In genomic region chr7:79786295-79786694, GRCm38 (mm10) we compare ENCODE assay signal across 8 mouse cellular contexts. TPM values are rescaled to one million over a fixed set of nuclear protein-coding genes. Genes with fewer than 3 reads are reported as not detected.
DNase-seq lines count a peak whose midpoint lies in the region; ATAC-seq and TF ChIP-seq lines count a peak whose summit lies in the region.

No protein-coding gene starts in this region.

- H3K4me1 ChIP-seq in kidney, embryonic 16.5 days (ENCODE audit: insufficient read depth, low read length), result peaks cover 2% of the 10 kb centered on the region; the same call in 1 of the 2 replicates
- H3K4me1 ChIP-seq in liver, embryonic 12.5 days, result peaks cover 4% of the 10 kb centered on the region
- H3K4me1 ChIP-seq in neural tube, embryonic 11.5 days (ENCODE audit: control insufficient read depth, insufficient read depth, low read length), result no peaks in the 10 kb centered on the region
- H3K4me1 ChIP-seq in testis, adult 2 months (ENCODE audit: control insufficient read depth, insufficient read depth, low read length), result no peaks in the 10 kb centered on the region; the same call in none of the 2 replicates

- peak; percentile 82 for ATAC-seq in kidney, embryonic 16.5 days (ENCODE audit: low FRiP score, low TSS enrichment)
- ATAC-seq in liver, embryonic 12.5 days, result 0 out of 2 replicates have a peak, but pooled peaks have one; percentile 16
- ATAC-seq in neural tube, embryonic 11.5 days (ENCODE audit: insufficient read depth, low FRiP score, low TSS enrichment), result no peak

- no peak overlapping the region for H3K4me3 ChIP-seq in kidney, embryonic 16.5 days (ENCODE audit: low read length)
- H3K4me3 ChIP-seq in liver, embryonic 12.5 days, result no peak overlapping the region
- no peak overlapping the region for H3K4me3 ChIP-seq in neural tube, embryonic 11.5 days (ENCODE audit: low read depth, low read length)
- H3K4me3 ChIP-seq in testis, adult 2 months (ENCODE audit: control insufficient read depth, low read depth, low read length), result no peak overlapping the region

- no peak for TF ChIP-seq POLR2A in testis, adult 2 months (IDR thresholded peaks at IDR 0.05; ENCODE audit: control insufficient read depth, low read depth, low read length)

- DNase-seq in A20 (ENCODE audit: low read depth, low spot score), result peak; percentile 47
- DNase-seq in adrenal gland, adult 18-20 months (ENCODE audit: low spot score in 2 of 2), result peak; percentile 70 to 74
- peak; percentile 85 for DNase-seq in embryo, embryonic 11 days
- peak; percentile 63 to 71 for DNase-seq in heart, adult 9 months (ENCODE audit: low spot score in 2 of 2)
- DNase-seq in neural tube, embryonic 11.5 days (ENCODE audit: low spot score), result peak; percentile 74

- H3K27me3 ChIP-seq in kidney, embryonic 16.5 days (ENCODE audit: insufficient read depth, low read length), result peaks cover 19% of the 10 kb centered on the region
- H3K27me3 ChIP-seq in liver, embryonic 12.5 days (replicated peaks), result peaks cover 41% of the 10 kb centered on the region
- H3K27me3 ChIP-seq in neural tube, embryonic 11.5 days (ENCODE audit: control insufficient read depth, insufficient read depth, low read length), result peaks cover 6% of the 10 kb centered on the region
- no peaks in the 10 kb centered on the region for H3K27me3 ChIP-seq in testis, adult 2 months (ENCODE audit: control insufficient read depth, insufficient read depth, low read length)

- H3K27ac ChIP-seq in kidney, embryonic 16.5 days (ENCODE audit: low read length), result no peak overlapping the region
- no peak overlapping the region for H3K27ac ChIP-seq in liver, embryonic 12.5 days
- no peak overlapping the region for H3K27ac ChIP-seq in neural tube, embryonic 11.5 days (ENCODE audit: low read depth, low read length)
- no peak overlapping the region for H3K27ac ChIP-seq in testis, adult 2 months (ENCODE audit: control insufficient read depth, insufficient read depth, low read depth, low read length)

- H3K9ac ChIP-seq in kidney, embryonic 16.5 days (replicated peaks; ENCODE audit: low read length), result 0 out of 2 replicates have a peak overlapping the region, but pooled peaks have one; percentile 22
- no peak overlapping the region for H3K9ac ChIP-seq in liver, embryonic 12.5 days
- H3K9ac ChIP-seq in neural tube, embryonic 11.5 days (ENCODE audit: low read length), result no peak overlapping the region

- WGBS in kidney, embryonic 16.5 days, result 21% methylated on average over 6 of the region's 6 CpGs
- WGBS in liver, embryonic 12.5 days (ENCODE audit: insufficient replicate concordance), result 21% methylated on average over 6 of the region's 6 CpGs
- WGBS in neural tube, embryonic 11.5 days, result 23% methylated on average over 6 of the region's 6 CpGs

- H3K4me2 ChIP-seq in kidney, embryonic 16.5 days (replicated peaks; ENCODE audit: low read depth, low read length), result no peak overlapping the region
- no peak overlapping the region for H3K4me2 ChIP-seq in liver, embryonic 12.5 days
- no peak overlapping the region for H3K4me2 ChIP-seq in neural tube, embryonic 11.5 days (ENCODE audit: low read depth)

- no peaks in the 10 kb centered on the region for H3K36me3 ChIP-seq in kidney, embryonic 16.5 days (ENCODE audit: insufficient read depth, low read length)
- H3K36me3 ChIP-seq in liver, embryonic 12.5 days, result no peaks in the 10 kb centered on the region
- no peaks in the 10 kb centered on the region for H3K36me3 ChIP-seq in neural tube, embryonic 11.5 days (ENCODE audit: control insufficient read depth, insufficient read depth, low read length)
- no peaks in the 10 kb centered on the region for H3K36me3 ChIP-seq in testis, adult 2 months (ENCODE audit: control insufficient read depth, insufficient read depth, low read length)

- no peaks in the 10 kb centered on the region for H3K9me3 ChIP-seq in kidney, embryonic 16.5 days (ENCODE audit: low read length)
- no peaks in the 10 kb centered on the region for H3K9me3 ChIP-seq in liver, embryonic 12.5 days (replicated peaks)
- no peaks in the 10 kb centered on the region for H3K9me3 ChIP-seq in neural tube, embryonic 11.5 days (ENCODE audit: control insufficient read depth, low read length)

- TF ChIP-seq CTCF in testis, adult 2 months (IDR thresholded peaks at IDR 0.05; ENCODE audit: control insufficient read depth, insufficient read depth, insufficient replicate concordance, low read depth, low read length), result peak; percentile 67; the same call in 1 of the 2 replicates

RNA-seq across cellular contexts. Expression of gene Mesp1, which starts 7.3 kb away (rescaled TPM):
- not detected for total RNA-seq in adrenal gland, adult 18-20 months (2021)
- polyA plus RNA-seq in kidney, embryonic 16.5 days (2015; fragmentation: Nextera tagmentation; extraction: Ambion mirVana), result not detected in 2 replicates
- 0.10 TPM in 1 of 2 replicates, not detected in the other for polyA plus RNA-seq in liver, embryonic 12.5 days (2016; fragmentation: Nextera tagmentation; extraction: Ambion mirVana)
- polyA plus RNA-seq in neural tube, embryonic 11.5 days (2014; fragmentation: Nextera tagmentation; extraction: Ambion mirVana), result not detected in 2 replicates
- polyA plus RNA-seq in testis, adult 2 months (2012; rRNA removed), result 101 and 134 TPM in 2 replicates

RNA-seq across cellular contexts. Expression of gene Mesp2, which starts 24.2 kb away (rescaled TPM):
- under 1 TPM; 0.36 to 0.90 TPM for total RNA-seq in adrenal gland, adult 18-20 months (2021)
- 0.78 and 0.82 TPM in 2 replicates for polyA plus RNA-seq in kidney, embryonic 16.5 days (2015; fragmentation: Nextera tagmentation; extraction: Ambion mirVana)
- 0.06 TPM in 2 replicates for polyA plus RNA-seq in liver, embryonic 12.5 days (2016; fragmentation: Nextera tagmentation; extraction: Ambion mirVana)
- polyA plus RNA-seq in neural tube, embryonic 11.5 days (2014; fragmentation: Nextera tagmentation; extraction: Ambion mirVana), result 0.20 and 0.76 TPM in 2 replicates
- polyA plus RNA-seq in testis, adult 2 months (2012; rRNA removed), result 6.4 and 7.0 TPM in 2 replicates

RNA-seq across cellular contexts. Expression of gene Wdr93, which starts 43.3 kb away (rescaled TPM):
- total RNA-seq in adrenal gland, adult 18-20 months (2021), result 1 to 10 TPM; 1.8 to 2.5 TPM
- polyA plus RNA-seq in kidney, embryonic 16.5 days (2015; fragmentation: Nextera tagmentation; extraction: Ambion mirVana), result 0.46 and 0.51 TPM in 2 replicates
- 0.07 and 0.11 TPM in 2 replicates for polyA plus RNA-seq in liver, embryonic 12.5 days (2016; fragmentation: Nextera tagmentation; extraction: Ambion mirVana)
- 0.09 and 0.45 TPM in 2 replicates for polyA plus RNA-seq in neural tube, embryonic 11.5 days (2014; fragmentation: Nextera tagmentation; extraction: Ambion mirVana)
- 34.4 and 36.9 TPM in 2 replicates for polyA plus RNA-seq in testis, adult 2 months (2012; rRNA removed)

RNA-seq across cellular contexts. Expression of gene Pex11a, which starts 43.4 kb away (rescaled TPM):
- total RNA-seq in adrenal gland, adult 18-20 months (2021), result 10 to 100 TPM; 55.5 to 61.1 TPM
- 10.5 and 14.3 TPM in 2 replicates for polyA plus RNA-seq in kidney, embryonic 16.5 days (2015; fragmentation: Nextera tagmentation; extraction: Ambion mirVana)
- polyA plus RNA-seq in liver, embryonic 12.5 days (2016; fragmentation: Nextera tagmentation; extraction: Ambion mirVana), result 1.3 TPM in 2 replicates
- polyA plus RNA-seq in neural tube, embryonic 11.5 days (2014; fragmentation: Nextera tagmentation; extraction: Ambion mirVana), result 8.2 and 9.9 TPM in 2 replicates
- 35.3 and 37.8 TPM in 2 replicates for polyA plus RNA-seq in testis, adult 2 months (2012; rRNA removed)

RNA-seq across cellular contexts. Expression of gene Plin1, which starts 53.6 kb away (rescaled TPM):
- total RNA-seq in adrenal gland, adult 18-20 months (2021), result 1,000 to 10,000 TPM in 1 of 2 experiments, 100 to 1,000 TPM in 1; 490 to 1,137 TPM
- 0.34 TPM in 1 of 2 replicates, not detected in the other for polyA plus RNA-seq in kidney, embryonic 16.5 days (2015; fragmentation: Nextera tagmentation; extraction: Ambion mirVana)
- polyA plus RNA-seq in liver, embryonic 12.5 days (2016; fragmentation: Nextera tagmentation; extraction: Ambion mirVana), result not detected in 2 replicates
- 0.15 TPM in 1 of 2 replicates, not detected in the other for polyA plus RNA-seq in neural tube, embryonic 11.5 days (2014; fragmentation: Nextera tagmentation; extraction: Ambion mirVana)
- 3.2 and 4.9 TPM in 2 replicates for polyA plus RNA-seq in testis, adult 2 months (2012; rRNA removed)

Comparison
In these comparisons a context has a peak if more than half of its experiments do, and no peak if none do; other contexts are left out.
1. RNA of gene Mesp1, which starts 7.3 kb away (polyA plus RNA-seq): 101 to 134 TPM in testis, adult 2 months; not detected in kidney, embryonic 16.5 days, 0.10 TPM in liver, embryonic 12.5 days and not detected in neural tube, embryonic 11.5 days; every median in the first group is over 10 times any median in the second.
2. RNA of gene Wdr93, which starts 43.3 kb away (polyA plus RNA-seq): 34.4 to 36.9 TPM in testis, adult 2 months; 0.46 to 0.51 TPM in kidney, embryonic 16.5 days, 0.09 to 0.45 TPM in neural tube, embryonic 11.5 days and 0.07 to 0.11 TPM in liver, embryonic 12.5 days; every median in the first group is over 10 times any median in the second.
3. Peak in every context shown above with its lines, with median percentiles within 50 percentile points of each other: DNase-seq.